Mouse (Mus musculus): ENCODE measurements at regions not wholly inside any gene's neighbourhood (a gene's known extent, or its start where the extent isn't known, plus 50 kb on each side); places are given as distances from the start of the nearest gene placed in this dataset.

DNA sequence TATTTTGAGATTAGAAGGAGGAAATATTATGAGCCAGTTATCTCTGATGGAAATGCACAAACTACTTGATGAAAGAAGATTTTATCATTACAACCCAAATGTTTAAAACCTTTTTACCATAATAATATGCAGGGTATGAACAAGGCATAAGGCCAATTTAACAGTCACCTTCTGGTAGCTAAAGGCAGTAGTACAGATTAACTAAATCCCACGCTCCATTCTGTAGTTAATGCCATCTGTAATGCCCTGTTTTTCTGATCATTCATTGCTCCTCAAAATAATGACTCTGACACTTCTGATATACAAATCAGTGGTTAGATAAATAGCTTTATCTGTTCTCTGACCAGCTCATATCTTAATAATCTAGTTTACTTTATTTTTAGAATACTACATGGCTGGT is 987.8 kb downstream of the Pcdh7 start:
- no peak for DNase-seq (ENCODE audit: low read depth, low spot score)

DNA sequence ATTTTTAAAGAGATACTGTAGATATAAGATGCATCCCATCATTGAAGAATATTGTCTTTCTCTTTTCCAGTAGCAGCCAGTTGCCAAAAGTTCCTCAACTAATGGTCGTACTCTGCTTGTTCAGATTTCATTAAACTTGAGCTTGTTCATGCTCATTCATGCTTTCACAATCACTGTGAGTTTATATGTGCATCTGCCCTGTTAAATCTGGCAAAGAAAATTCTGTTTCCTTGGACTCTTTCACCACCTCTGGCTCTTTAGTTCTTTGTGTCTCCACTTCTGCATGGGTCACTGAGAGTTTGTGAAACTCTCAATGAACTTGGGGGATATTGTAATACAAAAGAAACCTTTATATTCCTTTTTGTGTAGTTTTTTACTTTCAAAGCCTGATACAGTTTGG is 994.6 kb downstream of the Pcdh7 start:
- no peak for DNase-seq (ENCODE audit: low read depth, low spot score)

DNA sequence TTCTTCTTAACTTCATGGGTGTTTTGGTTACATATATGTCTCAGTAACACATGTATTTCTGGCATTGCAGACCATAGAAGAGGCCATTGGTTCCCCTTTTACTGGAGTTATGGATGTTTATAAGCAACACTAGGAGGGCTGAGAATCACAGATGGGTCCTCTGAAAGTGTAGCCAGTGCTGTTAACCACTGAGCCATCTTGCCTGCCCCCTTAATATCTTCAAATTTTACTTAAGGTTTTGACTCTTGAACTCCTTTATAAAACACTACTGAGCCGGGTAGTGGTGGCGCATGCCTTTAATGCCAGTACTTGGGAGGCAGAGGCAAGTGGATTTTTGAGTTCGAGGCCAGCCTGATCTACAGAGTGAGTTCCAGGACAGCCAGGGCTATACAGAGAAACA is 1015.6 kb downstream of the Pcdh7 start:
- no peak for DNase-seq (ENCODE audit: low read depth, low spot score)

DNA sequence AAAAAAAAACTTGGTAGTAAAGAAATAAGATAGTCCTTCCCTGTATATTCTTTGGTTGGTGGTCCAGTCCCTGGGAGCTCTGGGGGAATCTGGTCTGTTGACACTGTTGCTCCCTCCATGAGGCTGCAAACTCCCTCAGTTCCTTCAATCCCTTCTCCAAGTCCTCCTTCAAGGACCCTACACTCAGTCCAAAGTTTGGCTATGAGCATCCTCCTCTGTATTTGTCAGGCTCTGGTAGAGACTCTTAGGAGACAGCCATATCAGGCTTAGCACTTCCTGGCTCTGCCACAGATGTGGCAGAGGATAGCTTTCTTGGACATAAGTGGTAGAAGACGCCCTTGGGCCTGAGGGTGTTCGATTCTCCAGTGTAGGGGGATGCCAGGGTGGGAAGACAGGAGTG is 1016.2 kb downstream of the Pcdh7 start:
- no peak for DNase-seq (ENCODE audit: low read depth, low spot score)

DNA sequence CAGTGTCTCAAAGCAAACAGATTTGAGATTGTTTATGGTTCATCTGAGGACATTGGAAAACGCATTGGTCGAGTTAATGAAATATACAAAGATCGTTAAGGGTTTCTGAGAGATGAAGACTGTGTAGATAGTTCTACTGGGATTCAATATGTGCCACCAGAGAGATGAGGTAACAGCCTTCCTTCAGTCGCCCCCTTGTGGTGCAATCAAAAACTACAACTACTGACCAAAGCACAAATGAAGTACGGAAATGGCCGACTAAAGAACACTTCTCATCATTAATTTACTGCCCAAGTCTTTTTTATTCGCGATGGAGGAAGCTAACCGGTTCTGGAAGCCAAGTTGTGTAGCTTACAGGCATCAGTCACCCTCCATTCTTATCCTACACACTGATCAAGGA is 1018.8 kb downstream of the Pcdh7 start:
- peak; percentile 21 for DNase-seq (ENCODE audit: low read depth, low spot score)

DNA sequence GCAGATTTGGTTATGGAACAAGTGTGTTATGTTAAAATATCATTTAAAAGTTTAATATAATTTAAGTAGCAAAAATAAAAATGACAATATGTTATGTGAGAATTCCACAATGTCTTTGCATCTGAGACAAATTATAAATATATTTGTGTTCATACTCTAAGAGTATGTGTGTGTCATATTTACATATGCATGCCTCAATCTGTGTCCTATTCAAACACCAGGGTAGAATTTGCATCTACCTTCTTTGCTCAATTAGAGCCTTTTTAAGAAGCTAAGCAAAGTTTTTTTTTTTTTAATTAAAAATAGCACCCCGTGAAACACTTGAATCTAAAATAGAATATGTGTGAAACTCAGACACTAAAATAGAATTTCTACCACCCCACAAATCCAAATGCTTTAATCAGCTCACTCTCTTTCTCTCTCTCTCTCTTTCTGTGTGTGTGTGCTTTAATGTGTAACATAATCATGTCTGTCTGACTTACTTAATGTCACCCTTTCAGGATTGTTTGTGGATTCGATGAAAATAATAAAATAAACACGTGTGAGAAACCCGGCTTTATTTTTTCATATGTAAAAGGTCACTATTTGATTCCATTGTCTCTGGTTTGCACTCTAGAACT is 1019.6 kb downstream of the Pcdh7 start:
- no peak for DNase-seq (ENCODE audit: low read depth, low spot score)

DNA sequence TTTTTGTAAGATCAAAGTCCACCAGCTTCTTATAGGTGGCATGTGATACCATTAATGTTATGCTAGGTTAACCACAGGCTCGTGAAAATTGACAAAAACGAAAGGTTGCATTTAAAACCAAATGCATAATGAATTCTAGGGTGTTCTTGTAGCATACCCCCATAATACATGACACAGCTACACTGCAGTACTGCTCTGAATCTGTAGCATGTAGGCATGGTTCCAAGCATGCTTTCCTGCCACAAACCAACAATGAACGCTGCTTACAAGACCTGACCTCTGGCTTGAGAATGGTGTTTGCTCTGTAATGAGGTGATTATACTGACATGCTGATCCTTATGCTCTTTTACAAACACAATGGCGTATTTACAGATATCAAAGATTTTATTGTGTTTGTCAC is 1020.3 kb downstream of the Pcdh7 start:
- no peak for DNase-seq (ENCODE audit: low read depth, low spot score)

DNA sequence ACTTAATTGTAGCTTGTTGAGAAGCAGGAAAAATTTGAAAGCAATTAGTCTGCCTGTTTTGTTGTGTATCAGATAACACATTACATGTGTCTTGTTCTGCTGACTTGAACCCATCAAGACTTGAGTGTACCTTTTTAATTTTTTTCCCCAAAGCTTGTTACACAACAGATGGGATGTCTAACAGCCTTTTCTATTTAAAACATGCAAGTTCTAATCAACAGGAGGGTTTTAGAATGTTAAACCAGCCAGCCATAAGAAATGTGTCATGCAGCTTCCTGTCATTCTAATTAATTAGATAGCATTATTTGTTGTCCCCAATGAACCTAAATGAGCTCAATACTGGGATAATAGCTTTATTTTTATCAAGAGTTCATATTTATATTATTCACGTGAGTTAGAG is 1023.0 kb downstream of the Pcdh7 start:
- DNase-seq (ENCODE audit: low read depth, low spot score) = no peak

DNA sequence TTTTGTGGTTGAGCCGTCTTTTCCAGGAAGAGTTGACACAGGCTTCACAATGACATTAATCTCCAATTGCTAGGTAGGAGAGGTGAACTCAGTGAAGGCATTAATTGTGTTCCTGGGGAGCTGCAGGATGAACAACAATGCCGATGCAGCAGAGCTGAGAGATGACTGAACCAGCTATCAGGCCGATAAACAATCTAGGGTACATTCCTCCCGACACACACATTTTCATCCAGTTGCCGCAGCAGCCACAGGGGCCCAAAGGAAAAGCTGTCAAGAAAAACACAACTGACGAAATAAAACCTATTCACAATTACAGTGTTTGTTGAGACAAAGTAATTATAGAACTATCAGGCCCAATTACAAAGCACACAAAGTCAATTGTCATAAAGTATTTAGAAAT is 1029.9 kb downstream of the Pcdh7 start:
- DNase-seq (ENCODE audit: low read depth, low spot score) = no peak

DNA sequence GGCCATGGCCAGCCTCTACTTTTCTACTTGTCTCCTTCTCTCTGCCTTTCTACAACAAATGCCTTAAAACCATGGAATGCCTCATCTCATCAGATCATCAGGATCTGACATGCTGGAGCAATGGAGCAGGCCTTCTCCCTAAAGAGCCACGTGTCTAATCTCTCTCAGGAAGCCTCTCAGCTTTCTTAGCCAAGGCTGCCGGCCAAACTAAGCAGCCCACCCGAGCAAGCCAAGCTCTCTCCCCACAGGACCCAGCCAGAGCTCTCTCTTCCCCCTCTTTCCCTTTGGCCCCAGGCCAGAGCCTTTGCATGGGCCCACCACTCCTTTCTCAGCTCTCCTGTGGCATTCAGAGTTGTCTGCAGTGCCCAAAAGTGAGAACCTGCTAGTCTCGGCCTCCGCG is 1034.0 kb downstream of the Pcdh7 start:
- DNase-seq (ENCODE audit: low read depth, low spot score) = no peak

Data from skeletal muscle tissue, adult 2 months (tissue).